Mouse (Mus musculus) embryonic stem cell, embryonic (primary cell): ENCODE data around the gene Il4ra.

Source experiments
- CTCF ChIA-PET, 4 experiments: fragments of 300-600 bp in 2 of 4; fragments of 350-600 bp in 2 of 4; sonication (Branson Sonifier 250); formaldehyde crosslinking; loops; one replicate each; lab custom pipeline; 2022; ENCODE audit warnings: inconsistent platforms in 2 of 4; lab: Charles Lee
- POLR2A ChIA-PET, 4 experiments: fragments of 300-600 bp in 2 of 4; fragments of 350-600 bp in 2 of 4; sonication (Branson Sonifier 250); formaldehyde crosslinking; loops; one replicate each; lab custom pipeline; 2022; ENCODE audit warnings: antibody characterized with exemption in 4 of 4, inconsistent platforms in 1 of 4; lab: Charles Lee

Il4ra gene

DNA sequence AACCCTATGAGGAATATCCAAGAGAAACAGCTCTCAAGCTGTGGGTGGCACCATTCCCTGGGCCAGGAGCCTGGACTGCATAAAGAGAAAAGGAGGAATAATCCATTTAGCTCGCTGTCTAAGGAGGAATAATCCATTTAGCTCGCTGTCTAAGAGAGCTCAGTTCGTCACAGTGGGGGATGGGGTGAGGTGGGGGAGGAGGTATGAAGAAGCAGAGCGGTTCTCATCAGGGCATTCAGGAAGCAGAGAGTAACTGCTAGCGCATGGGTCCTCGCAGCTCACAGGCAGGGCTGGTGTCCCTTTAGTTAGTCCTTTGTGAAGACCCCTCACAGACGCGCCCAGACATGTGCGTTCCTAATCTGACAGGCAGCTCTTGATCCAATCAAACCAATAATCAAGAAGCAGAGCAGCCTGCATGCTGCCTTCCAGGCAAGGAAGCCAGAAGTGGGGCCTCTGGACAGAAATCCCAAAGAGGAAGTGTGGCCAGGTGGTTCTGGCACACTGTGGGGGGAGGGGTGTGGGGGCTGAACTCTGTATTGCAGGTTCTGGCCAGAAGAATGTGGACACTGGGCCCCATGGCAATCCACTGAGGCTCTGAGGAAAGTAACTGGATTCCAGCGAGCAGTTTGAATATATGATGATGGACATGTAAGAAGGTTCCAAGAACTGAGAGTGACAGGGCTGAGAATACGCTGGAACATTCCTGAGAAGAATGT lies 9.4 kb upstream of the Il4ra start:
- POLR2A ChIA-PET: interaction anchor here in 1 of 4 experiments (1.0 kb wide), 1 partner anchor 10 kb away, joined by 3 read pairs; the partner anchor contains the start of gene Il4ra

DNA sequence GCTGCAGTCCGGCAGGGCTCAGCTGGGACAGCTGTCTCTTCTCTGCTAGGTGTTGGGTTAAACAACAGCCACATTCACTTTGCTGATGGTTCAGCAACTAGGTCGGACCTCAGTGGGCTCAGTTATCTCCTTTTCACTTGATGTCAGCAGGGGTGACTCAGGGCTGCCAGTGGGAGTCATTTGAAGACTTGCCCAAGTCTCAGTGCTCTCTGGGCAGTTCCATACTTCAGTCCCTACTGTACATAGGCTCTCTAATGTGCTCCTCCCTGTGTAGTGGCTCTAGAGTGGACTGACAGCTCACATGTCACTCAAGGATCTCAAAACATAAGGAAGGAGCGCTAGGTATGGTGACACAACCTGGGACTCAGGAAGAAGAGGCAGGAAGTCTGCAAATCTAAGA lies 8.4 kb upstream of the Il4ra start:
- ChIA-PET POLR2A (interaction anchor here in 2 of 4 experiments (0.9 to 1.0 kb wide), 2 partner anchors 8 to 9 kb away, joined by 3 read pairs; partner anchors contain the start of gene Il4ra (in 2 of the 2)), CTCF (no interaction called here)

More for the DNA sequence above, 9.4 kb upstream of the Il4ra start:
- CTCF ChIA-PET: interaction anchor here in 1 of 4 experiments (0.8 kb wide), 1 partner anchor 73 kb away, joined by 3 read pairs; no protein-coding TSS in a partner anchor

GRCm38 (mm10) chr7:125545331-125545730 lies 6.6 kb upstream of the Il4ra start:
- ChIA-PET POLR2A (no interaction called here), CTCF (no interaction called here)

GRCm38 (mm10) chr7:125546727-125547126 lies 5.2 kb upstream of the Il4ra start:
- CTCF ChIA-PET: no interaction called here
- POLR2A ChIA-PET: no interaction called here

DNA sequence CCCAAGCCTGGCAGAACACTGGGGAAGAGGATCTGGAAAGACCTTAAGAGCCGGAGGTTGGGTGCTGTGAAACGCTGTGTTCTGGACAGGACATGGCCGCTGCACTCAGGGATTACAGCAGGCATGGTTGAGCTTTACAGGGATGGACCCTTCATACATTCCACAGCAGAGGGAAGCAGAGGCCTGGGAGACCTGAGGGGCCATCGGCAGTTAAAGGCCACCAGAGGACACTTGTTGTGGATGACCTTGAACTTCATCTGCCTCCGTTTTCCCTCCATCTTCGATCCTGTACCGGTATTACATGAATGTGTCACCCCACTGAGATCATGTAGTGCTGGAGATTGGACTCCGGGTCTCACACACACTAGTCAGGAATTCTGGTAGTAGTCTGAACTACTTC lies 2.0 kb upstream of the Il4ra start:
- POLR2A ChIA-PET: no interaction called here
- CTCF ChIA-PET: no interaction called here

DNA sequence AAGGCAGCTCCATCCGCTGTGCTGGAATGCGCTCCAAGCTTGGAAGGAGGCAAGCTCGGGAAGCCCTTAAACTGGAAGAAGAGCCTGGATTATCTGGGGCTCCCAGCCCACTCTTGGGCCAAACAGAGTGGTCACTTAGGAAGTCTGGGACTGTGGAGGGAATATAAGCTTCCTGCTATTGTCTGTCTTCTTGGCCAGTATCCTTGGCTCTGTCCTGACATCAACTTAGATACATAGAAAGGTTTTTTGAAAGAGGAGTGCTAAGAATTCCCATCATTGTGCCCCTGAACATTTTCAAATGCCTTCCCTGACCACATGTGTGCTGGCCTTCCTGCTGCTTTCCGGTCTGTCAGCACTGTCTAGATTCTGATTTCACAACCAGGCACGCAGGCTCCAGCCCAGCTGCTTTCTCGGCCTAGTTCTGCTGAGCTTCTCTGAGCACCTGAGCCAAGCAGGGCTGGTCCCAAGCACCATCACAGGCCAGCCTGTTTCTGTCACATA lies 989 bp upstream of the Il4ra start:
- ChIA-PET CTCF (interaction anchor here in 1 of 4 experiments (1.5 kb wide), 1 partner anchor 11 kb away, joined by 5 read pairs; no protein-coding TSS in a partner anchor), POLR2A (interaction anchor here in 2 of 4 experiments (1.5 to 2.2 kb wide), 4 partner anchors 10 to 63 kb away, joined by 6 to 23 read pairs (median 10); partner anchors contain the start of gene Nsmce1 (in 1 of the 2))

DNA sequence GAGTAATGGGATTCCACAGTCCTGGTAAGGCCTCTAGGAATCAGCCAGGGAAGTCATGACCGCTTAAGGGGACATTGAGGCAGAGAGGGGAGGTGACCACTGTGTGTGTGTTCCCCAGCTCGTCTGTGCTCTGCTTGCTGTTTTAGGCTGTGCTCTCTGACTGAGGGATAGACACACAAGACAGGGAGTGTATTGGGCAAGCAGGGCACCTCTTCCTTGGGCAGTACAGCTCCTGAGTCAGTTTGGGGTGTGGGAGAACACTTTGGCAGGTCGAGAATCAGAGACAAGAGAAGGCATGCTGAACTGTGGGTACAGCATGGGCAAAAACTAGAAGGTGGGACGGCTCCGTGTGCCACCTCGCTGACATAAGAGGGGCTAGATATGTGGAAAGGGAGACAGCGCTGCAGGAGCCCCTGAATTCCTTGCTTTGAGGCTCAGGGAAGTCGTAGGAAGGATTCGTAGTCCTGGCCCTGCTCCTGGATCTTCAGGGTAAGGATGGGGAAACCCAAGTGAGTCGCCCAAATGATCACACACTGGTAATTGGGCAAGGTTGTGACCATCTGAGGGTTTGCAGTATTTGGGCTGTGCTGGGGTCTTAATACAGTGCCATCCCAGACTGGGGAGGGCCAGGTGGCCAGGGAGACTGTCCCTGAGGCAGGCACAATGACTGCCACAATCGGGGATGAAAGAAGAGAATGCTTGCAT lies 1.1 kb downstream of the Il4ra start:
- POLR2A ChIA-PET: interaction anchor here in 3 of 4 experiments (1.0 to 2.2 kb wide), 10 partner anchors 7 to 135 kb away, joined by 3 to 23 read pairs (median 4); partner anchors contain the start of gene Nsmce1 (in 1 of the 3)
- CTCF ChIA-PET: interaction anchor here in 1 of 4 experiments (0.6 to 0.9 kb wide), 2 partner anchors 81 to 1266 kb away, joined by 4 to 6 read pairs; no protein-coding TSS in a partner anchor

- ChIA-PET CTCF (interaction anchor here in 1 of 4 experiments (0.5 kb wide), 1 partner anchor 83 kb away, joined by 3 read pairs; no protein-coding TSS in a partner anchor), POLR2A (interaction anchor here in 2 of 4 experiments (1.2 to 1.9 kb wide), 3 partner anchors 13 to 129 kb away, joined by 3 to 4 read pairs (median 3); no protein-coding TSS in a partner anchor)
These were observed 1.9 kb downstream of the Il4ra start for GRCm38 (mm10) chr7:125553653-125554428.

GRCm38 (mm10) chr7:125554456-125555114 lies 2.7 kb downstream of the Il4ra start:
- CTCF ChIA-PET: no interaction called here
- POLR2A ChIA-PET: interaction anchor here in 1 of 4 experiments (0.8 to 1.4 kb wide), 3 partner anchors 12 to 131 kb away, joined by 3 to 4 read pairs (median 3); no protein-coding TSS in a partner anchor

DNA sequence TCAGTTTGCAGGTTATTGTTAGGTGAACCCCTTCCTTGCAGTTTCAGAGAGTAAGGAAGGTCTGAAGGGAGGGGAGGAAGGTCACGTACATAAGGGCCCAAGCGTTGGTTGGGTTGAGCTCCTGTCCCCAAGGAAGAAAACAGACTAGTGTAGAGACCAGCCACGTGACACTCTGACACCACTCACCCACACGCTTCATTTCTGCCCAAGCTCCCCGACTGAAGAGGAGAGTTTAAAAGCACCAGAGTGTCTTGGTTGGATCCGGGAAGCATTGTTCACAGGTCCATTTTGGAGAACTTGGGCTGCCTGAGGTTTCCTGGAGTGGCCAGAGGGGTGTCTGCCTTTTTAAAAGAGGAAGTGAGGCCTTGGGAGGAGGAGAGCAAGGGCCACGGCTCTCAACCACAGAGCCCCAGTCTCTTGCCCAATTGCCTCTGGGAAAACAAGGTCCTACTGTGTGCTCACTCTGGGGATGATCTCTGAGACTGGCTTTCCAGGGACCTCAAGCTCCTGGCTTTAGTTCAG lies 3.5 kb downstream of the Il4ra start:
- CTCF ChIA-PET: no interaction called here
- POLR2A ChIA-PET: interaction anchor here in 3 of 4 experiments (0.5 to 1.4 kb wide), 8 partner anchors 9 to 326 kb away, joined by 3 to 8 read pairs (median 3); no protein-coding TSS in a partner anchor

DNA sequence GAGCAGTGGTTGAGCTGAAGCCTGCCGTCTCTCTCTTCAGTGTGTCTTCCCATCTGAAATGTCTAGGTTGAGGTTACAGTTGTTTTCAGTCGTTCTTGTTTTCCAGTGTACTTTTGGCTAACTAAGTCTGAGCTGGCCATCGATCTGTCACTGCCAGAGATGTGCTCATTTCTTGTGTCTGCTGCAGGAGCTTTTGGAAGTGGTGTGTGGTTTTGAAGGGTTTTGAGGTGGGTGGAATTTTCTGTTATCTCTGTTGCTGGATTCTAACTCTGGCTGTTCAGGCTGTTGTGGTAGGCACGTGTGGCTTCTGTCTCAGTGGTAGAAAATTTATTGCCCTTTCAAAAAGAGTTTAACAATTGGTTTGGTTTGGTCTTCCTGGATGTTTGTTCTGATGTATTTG lies 4.2 kb downstream of the Il4ra start:
- CTCF ChIA-PET: no interaction called here
- POLR2A ChIA-PET: interaction anchor here in 3 of 4 experiments (0.6 to 1.0 kb wide), 3 partner anchors 9 to 104 kb away, joined by 3 read pairs; no protein-coding TSS in a partner anchor

GRCm38 (mm10) chr7:125556865-125557264 lies 4.9 kb downstream of the Il4ra start:
- ChIA-PET POLR2A (interaction anchor here in 2 of 4 experiments (0.5 to 1.9 kb wide), 3 partner anchors 10 to 502 kb away, joined by 3 to 5 read pairs (median 3); no protein-coding TSS in a partner anchor), CTCF (no interaction called here)

GRCm38 (mm10) chr7:125558401-125558945 lies 6.6 kb downstream of the Il4ra start:
- CTCF ChIA-PET: no interaction called here

DNA sequence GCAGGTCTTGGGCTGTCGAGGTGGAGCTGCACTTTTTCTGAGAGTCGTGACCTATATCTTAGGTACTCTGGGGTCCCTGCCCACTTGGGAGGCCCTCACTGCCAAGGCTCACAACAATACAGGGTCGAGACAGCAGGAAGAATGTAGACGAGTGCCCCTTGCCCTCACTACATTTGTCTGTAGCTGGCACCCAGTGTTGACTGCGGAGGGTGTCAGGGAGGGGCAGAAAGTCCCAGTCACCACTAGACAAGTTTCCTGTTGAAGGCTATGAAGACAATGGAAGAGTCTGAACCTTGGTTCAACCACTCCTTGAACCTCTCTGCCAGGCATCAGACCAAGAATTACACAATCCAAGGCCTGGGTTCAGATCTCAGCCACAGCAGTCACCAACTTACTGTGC lies 7.1 kb downstream of the Il4ra start:
- POLR2A ChIA-PET: no interaction called here
- CTCF ChIA-PET: no interaction called here

More at GRCm38 (mm10) chr7:125558401-125558945, 6.6 kb downstream of the Il4ra start:
- POLR2A ChIA-PET: interaction anchor here in 1 of 4 experiments (1.9 kb wide), 1 partner anchor 9 kb away, joined by 5 read pairs; no protein-coding TSS in a partner anchor

GRCm38 (mm10) chr7:125559537-125559936 lies 7.6 kb downstream of the Il4ra start:
- CTCF ChIA-PET: no interaction called here
- POLR2A ChIA-PET: interaction anchor here in 1 of 4 experiments (2.0 kb wide), 2 partner anchors 12 to 68 kb away, joined by 4 to 6 read pairs; partner anchors contain the start of gene Nsmce1

- POLR2A ChIA-PET: interaction anchor here in 3 of 4 experiments (0.5 to 2.0 kb wide), 7 partner anchors 8 to 116 kb away, joined by 3 to 14 read pairs (median 5); partner anchors contain the start of genes Il4ra (in 2 of the 3), Kdm8 (in 1 of the 3) and Nsmce1 (in 1 of the 3)
- CTCF ChIA-PET: interaction anchor here in 1 of 4 experiments (0.7 kb wide), 1 partner anchor 36 kb away, joined by 3 read pairs; no protein-coding TSS in a partner anchor
These were observed 8.3 kb downstream of the Il4ra start for GRCm38 (mm10) chr7:125560146-125560785.
